Mouse (Mus musculus) erythroblast, embryonic 14.5 days (primary cell): ENCODE data around the gene Rora.

Experiments used
- GATA1 ChIP-seq: IDR thresholded peaks from 2 replicates; pipeline ENCODE4 v1.6.1; 2012; ENCODE audit warnings: low read length, inconsistent platforms, mixed read lengths
- TAL1 ChIP-seq: IDR thresholded peaks from 3 replicates; pipeline ENCODE4 v1.6.1; 2012; ENCODE audit warnings: low read length, inconsistent platforms, mixed read lengths

DNA sequence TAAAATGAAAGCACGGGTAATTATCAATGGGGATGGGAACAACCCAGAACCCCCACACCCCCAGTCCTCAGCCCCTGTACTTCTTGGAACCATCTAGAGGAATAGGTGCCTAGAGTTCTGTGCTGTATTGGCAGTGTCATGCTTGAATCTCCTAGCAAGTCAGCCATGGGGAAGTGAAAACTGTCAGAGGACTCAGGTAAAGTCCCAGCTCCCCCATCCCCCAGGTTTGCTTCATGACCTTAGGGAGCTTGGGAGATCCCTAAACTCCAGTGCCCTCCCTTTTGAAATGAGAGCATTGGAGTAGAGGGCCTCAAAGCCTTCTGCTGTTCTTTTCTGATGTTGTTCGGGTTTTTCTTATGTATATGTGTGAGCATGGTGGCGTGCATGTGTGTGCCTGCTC, 294.6 kb downstream of the Rora start:
- no peak for TF ChIP-seq TAL1
- no peak for TF ChIP-seq GATA1
